Mouse (Mus musculus) spleen, adult 2 months (tissue): Measurements from ENCODE around the gene Gm45337. TPM values are rescaled to one million over a fixed set of nuclear protein-coding genes. Genes with fewer than 3 reads are reported as not detected.
"Not testable (repeated sequence)": the region's sequence is repeated elsewhere in the genome, so short reads cannot be mapped to it uniquely, and the experiment has no call there.

Source experiments
- DNase-seq, 2 experiments: peaks; one replicate each; pipeline versions ENCODE4 v3.0.0 to v3.0.0-alpha.2; 2012 to 2021; ENCODE audit warnings: low spot score in 2 of 2, low read depth in 1 of 2
- H3K27ac ChIP-seq: fragments of 200-500 bp; 2 replicates; pipeline ENCODE4 v1.5.1; 2012; ENCODE audit warnings: low read length, inconsistent platforms; ENCODE audit not compliant: insufficient read depth
- H3K27me3 ChIP-seq: fragments of 200-500 bp; 2 replicates; pipeline ENCODE4 v1.6.1; 2012; ENCODE audit warnings: mild to moderate bottlenecking, moderate library complexity, low read length, inconsistent platforms; ENCODE audit not compliant: control insufficient read depth, insufficient read depth
- H3K36me3 ChIP-seq: fragments of 200-500 bp; 2 replicates; pipeline ENCODE4 v1.6.1; 2012; ENCODE audit warnings: mild to moderate bottlenecking, low read length, inconsistent platforms; ENCODE audit not compliant: control insufficient read depth, insufficient read depth
- H3K4me1 ChIP-seq: fragments of 200-500 bp; 2 replicates; pipeline ENCODE4 v1.6.1; 2011; ENCODE audit warnings: inconsistent platforms; ENCODE audit not compliant: control insufficient read depth, insufficient read depth, insufficient read length
- H3K4me3 ChIP-seq: fragments of 200-500 bp; 2 replicates; pipeline ENCODE4 v1.5.1; 2011; ENCODE audit warnings: mild to moderate bottlenecking, inconsistent platforms; ENCODE audit not compliant: insufficient read depth, insufficient read length; ENCODE audit errors: extremely low read depth
- CTCF ChIP-seq: fragments of 200-500 bp; IDR thresholded peaks from 2 replicates; pipeline ENCODE4 v1.5.1; 2011; ENCODE audit warnings: mild to moderate bottlenecking, inconsistent platforms; ENCODE audit not compliant: insufficient read depth, insufficient read length, insufficient replicate concordance; ENCODE audit errors: extremely low read depth
- POLR2A ChIP-seq: fragments of 200-500 bp; IDR thresholded peaks from 2 replicates; pipeline ENCODE4 v1.6.1; 2011; ENCODE audit warnings: low read depth, low read length, inconsistent platforms
- WGBS: fragments of 180-500 bp; shearing (Covaris S2); methylation state at CpG from one replicate; pipeline ENCODE4 v1.1.7; 2018; 5-methylcytosine and 5-hydroxymethylcytosine counted together
- polyA plus RNA-seq: library from polyadenylated mRNA; depleted of rRNA; stranded (reverse); fragments of >200 nt; gene quantifications from 2 replicates; pipeline ENCODE4 v1.2.3, GENCODE M21; 2012

Gm45337 gene
- polyA plus RNA-seq, 1 experiment, result not detected

DNA sequence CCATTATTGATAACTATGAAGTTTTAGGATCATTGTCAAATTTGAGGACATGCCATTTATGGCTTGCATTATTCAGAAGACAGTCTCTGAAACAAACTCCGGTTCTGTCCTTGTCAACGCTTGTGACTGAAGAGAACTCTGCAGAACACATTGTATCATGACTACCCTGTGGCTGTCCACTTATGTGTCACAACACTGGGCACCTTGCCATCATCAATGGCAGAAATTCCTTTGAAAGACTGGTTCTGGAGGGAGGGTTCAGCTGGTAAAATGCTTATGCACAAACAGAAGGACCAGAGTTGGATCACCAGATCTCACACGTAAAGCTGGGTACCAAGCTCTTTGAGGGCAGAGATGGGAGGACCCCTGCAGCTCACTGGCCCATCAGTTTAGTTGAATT, 15.0 kb upstream of the Gm45337 start:
- 96% methylated on average over 3 of the region's 3 CpGs for WGBS
- no peaks in the 10 kb centered on the region for H3K27me3 ChIP-seq
- H3K27ac ChIP-seq, result no peak overlapping the region
- H3K36me3 ChIP-seq, result no peaks in the 10 kb centered on the region
- H3K4me1 ChIP-seq, result no peaks in the 10 kb centered on the region
- H3K4me3 ChIP-seq, result no peak overlapping the region
- DNase-seq, result no peak
- TF ChIP-seq POLR2A, result no peak
- TF ChIP-seq CTCF, result no peak

DNA sequence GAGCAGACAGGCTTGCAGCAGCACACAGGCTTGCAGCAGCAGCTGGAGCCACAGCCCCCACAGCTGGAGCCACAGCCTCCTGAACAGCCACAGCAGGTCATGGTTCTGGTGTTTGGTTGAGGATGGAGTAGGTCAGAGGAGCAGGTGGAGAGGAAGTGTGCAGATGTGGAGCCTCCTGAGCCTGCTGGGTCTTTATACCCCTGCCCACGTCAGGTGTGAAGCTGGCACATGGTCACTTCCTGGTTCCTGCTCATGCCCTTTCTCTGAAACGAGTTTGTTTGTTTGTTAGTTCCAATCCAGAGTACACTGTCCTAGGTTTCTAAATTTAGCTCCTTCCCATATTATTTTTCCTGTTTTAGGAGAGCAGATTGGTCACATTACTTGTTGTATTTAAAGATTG, 12.6 kb upstream of the Gm45337 start, which contains the start of gene Gm29735:
Gm29735 (minus strand) TSS at position 101 of the 400 bp plus-strand sequence.
- 12% methylated on average over 2 of the region's 2 CpGs for WGBS
- not testable (repeated sequence) for H3K27me3 ChIP-seq, H3K27ac ChIP-seq, DNase-seq, H3K4me3 ChIP-seq, H3K36me3 ChIP-seq, H3K4me1 ChIP-seq

DNA sequence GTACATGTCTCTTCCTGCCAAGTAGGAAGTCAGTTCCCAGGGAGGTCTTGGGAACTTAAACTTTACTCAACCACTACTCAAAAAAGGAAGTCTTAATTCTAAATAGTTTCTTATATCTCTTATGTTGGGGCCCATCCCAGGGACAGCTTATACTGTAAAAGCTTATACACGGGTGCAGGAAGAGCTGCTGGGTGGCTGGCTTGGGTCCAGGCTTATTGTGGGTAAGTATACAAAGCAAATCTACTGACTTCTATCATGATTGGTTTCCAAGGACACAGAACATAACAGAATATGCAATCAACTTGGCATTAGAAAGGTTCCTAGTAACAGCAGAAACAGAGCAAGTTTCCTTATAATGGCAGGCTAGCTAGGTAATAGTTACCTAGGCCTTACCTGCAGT, 10.9 kb upstream of the Gm45337 start:
- H3K36me3 ChIP-seq, result no peaks in the 10 kb centered on the region
- H3K4me1 ChIP-seq, result no peaks in the 10 kb centered on the region
- 12% methylated on average over 1 of the region's 1 CpGs for WGBS
- no peak for TF ChIP-seq CTCF
- TF ChIP-seq POLR2A, result no peak
- H3K27ac ChIP-seq, result no peak overlapping the region
- DNase-seq, result no peak
- H3K27me3 ChIP-seq, result no peaks in the 10 kb centered on the region
- H3K4me3 ChIP-seq, result no peak overlapping the region

DNA sequence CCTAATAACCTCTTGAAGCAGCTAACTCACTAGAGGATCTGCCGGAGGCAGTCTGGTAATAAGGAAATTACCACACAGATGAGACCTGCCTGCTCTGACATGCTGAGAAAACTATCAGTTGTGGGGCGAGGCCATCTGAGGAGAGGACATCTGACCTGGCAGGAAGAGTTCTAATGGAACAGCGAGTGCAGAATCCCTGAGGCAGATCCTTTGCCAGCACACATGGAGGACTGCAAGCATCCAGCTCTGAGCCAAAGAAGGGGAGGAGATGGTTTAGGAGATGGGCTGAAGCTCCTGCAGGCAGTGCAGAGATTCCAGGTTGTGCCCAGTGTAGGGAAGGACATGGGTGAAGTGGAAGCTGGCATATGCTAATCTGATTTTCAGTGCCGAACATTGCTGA, 7.8 kb upstream of the Gm45337 start:
- DNase-seq, result no peak
- Histone ChIP-seq H3K4me1 (no peaks in the 10 kb centered on the region), H3K4me3 (no peak overlapping the region), H3K27ac (no peak overlapping the region), H3K36me3 (no peaks in the 10 kb centered on the region), H3K27me3 (no peaks in the 10 kb centered on the region)
- TF ChIP-seq CTCF (no peak), POLR2A (no peak)
- 91% methylated on average over 4 of the region's 4 CpGs for WGBS

DNA sequence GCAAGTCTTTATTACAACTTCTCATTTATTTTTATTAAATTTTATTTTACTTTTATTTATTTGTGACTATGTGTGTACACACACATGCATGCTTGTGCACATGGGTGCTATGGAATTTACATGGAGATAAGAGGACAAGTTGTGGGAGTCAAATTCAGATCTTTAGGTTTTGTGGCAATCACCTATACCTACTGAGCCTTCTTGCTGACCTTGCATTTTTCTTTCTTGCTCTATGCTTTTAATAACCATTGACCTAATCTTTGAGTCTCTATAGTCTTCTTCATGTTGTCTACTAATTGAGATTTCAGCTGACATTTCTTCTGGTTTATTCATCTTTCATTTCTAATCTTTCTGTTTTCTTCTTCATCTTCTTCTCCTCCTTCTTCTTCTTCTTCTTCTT, 4.2 kb upstream of the Gm45337 start:
- Histone ChIP-seq H3K4me1 (no peaks in the 10 kb centered on the region), H3K27me3 (no peaks in the 10 kb centered on the region), H3K27ac (no peak overlapping the region), H3K36me3 (no peaks in the 10 kb centered on the region), H3K4me3 (no peak overlapping the region)
- TF ChIP-seq POLR2A, result no peak
- no peak for TF ChIP-seq CTCF
- DNase-seq, result no peak

DNA sequence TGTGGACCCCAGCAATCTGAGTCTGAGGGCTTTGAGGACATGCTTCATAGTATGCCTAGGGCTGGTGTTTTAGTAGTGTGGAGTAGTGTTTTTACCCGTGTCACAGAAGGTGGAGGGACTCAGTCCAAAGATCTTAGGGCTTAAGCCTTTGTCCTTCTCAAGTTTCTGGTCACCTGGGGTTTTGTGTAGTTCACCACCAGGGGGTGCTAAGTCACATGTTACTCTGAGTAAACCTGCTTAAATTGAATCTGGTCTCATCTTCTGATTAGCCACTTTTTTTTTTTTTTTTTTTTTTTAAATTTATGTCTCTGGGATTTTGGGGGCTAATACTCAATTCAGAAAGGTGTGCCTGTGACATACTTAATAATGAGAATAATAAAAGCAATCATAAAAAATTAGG, 1.6 kb upstream of the Gm45337 start:
- no peaks in the 10 kb centered on the region for H3K27me3 ChIP-seq
- TF ChIP-seq CTCF, result no peak
- no peak for TF ChIP-seq POLR2A
- no peak overlapping the region for H3K4me3 ChIP-seq
- peak; percentile 4 to 7 for DNase-seq
- no peaks in the 10 kb centered on the region for H3K4me1 ChIP-seq
- WGBS, result 10% methylated on average over 1 of the region's 1 CpGs
- no peak overlapping the region for H3K27ac ChIP-seq
- H3K36me3 ChIP-seq, result no peaks in the 10 kb centered on the region

DNA sequence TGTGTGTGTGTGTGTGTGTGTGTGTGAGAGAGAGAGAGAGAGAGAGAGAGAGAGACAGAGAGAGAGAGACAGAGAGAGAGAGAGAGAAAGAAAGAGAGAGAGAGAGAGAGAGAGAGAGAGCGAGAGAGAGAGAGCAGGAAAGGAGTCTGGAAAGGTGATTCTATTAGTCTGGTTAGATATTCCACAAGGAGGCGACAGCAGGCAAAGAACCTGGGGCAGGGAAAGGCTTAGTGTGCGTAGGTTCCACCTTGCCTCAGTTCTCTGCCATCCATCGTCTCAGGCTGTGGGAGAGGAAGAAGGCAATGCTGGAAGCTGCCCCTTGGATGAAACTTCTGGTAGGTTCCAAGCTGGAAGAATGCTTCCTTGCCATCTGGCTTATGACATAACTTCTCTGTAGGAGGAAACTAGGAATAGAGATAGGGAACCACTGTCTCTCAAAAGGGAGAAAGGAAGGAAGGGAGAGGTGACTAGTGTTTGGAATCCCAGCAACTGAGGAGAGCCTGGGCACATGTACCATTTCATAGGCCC, 1.1 kb upstream of the Gm45337 start:
- Histone ChIP-seq H3K4me3 (no peak overlapping the region), H3K4me1 (no peaks in the 10 kb centered on the region), H3K36me3 (no peaks in the 10 kb centered on the region), H3K27me3 (no peaks in the 10 kb centered on the region), H3K27ac (no peak overlapping the region)
- 83% methylated on average over 4 of the region's 4 CpGs for WGBS
- DNase-seq, result no peak
- no peak for TF ChIP-seq POLR2A
- TF ChIP-seq CTCF, result no peak

DNA sequence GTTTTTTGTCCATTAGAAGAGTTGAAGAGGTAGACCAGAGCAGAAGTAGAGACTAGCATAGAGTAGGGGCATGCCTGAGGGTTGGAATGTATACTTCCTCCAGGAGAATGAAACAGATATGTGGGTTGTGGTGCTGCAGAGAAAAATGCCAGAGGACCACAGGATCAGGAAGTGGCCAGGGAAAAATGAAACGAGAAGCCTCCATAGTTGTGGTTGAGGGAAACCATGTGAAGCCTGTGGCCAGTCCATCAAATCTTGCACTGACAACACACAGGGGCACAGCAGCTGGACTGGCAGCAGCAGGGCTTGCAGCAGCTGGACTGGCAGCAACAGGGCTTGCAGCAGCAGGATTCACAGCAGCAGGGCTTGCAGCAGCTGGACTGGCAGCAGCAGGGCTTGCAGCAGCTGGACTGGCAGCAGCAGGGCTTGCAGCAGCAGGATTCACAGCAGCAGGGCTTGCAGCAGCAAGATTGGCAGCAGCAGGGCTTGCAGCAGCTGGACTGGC, 849 bp downstream of the Gm45337 start:
- not testable (repeated sequence) for H3K27ac ChIP-seq, H3K4me1 ChIP-seq, H3K4me3 ChIP-seq, H3K36me3 ChIP-seq, DNase-seq, H3K27me3 ChIP-seq
- WGBS, result 0% methylated on average over 1 of the region's 1 CpGs
